Mouse (Mus musculus) embryonic fibroblast, embryonic 13.5 days (primary cell): Measurements from ENCODE around the gene Hspb6.

Source experiments
- CTCF ChIP-seq: IDR thresholded peaks from 2 replicates; pipeline ENCODE4 v1.5.1; 2011; ENCODE audit warnings: mild to moderate bottlenecking, control low read depth, low read length, moderate library complexity, borderline replicate concordance; ENCODE audit not compliant: insufficient read depth
- POLR2A ChIP-seq: IDR thresholded peaks from 2 replicates; pipeline ENCODE4 v1.6.1; 2011; ENCODE audit warnings: low read depth, mild to moderate bottlenecking, control low read depth, low read length, moderate library complexity

DNA sequence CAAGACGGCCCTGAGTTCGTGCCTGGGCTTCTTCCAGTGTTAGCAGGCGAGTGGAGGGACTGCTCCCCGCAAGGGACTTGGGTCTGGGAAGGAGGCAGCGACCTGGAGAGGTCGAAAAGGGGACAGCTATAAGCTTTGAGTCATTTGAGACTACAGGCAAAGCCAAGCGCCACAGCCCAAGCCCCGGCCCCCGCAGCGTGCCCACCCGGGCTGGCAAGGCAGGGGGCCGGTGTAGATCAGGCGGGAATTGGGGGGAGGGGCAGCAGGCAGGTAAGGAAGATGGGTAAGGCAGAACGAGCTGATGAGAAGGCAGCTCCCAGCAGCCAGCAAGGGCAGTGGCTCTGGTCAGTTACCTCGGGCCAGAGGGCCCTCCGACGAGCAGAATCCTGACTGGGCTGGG lies 25.6 kb upstream of the Hspb6 start:
- TF ChIP-seq POLR2A (no peak), CTCF (no peak)
